Mouse (Mus musculus) telencephalon, adult 2 months (tissue): ENCODE results near the gene Ccdc69.

ENCODE experiments used
- DNase-seq: peaks from one replicate; pipeline ENCODE4 v3.0.0-alpha.2; 2011; ENCODE audit warnings: low read depth, low spot score

The Ccdc69 gene

GRCm38 (mm10) chr11:55036601-55037000 is 41.3 kb downstream of the Ccdc69 start:
- DNase-seq = no peak

- peak; percentile 40 for DNase-seq
Observed at GRCm38 (mm10) chr11:55033040-55033660, 44.8 kb downstream of the Ccdc69 start, which contains the start of gene Anxa6. Gene Anxa6, minus strand, starts transcription at chr11:55033445.

- DNase-seq = no peak
Observed at GRCm38 (mm10) chr11:55032286-55032685, 45.6 kb downstream of the Ccdc69 start.

GRCm38 (mm10) chr11:55031991-55032280 is 46.0 kb downstream of the Ccdc69 start:
- DNase-seq = no peak

- no peak for DNase-seq
Observed at GRCm38 (mm10) chr11:55031211-55031990, 46.5 kb downstream of the Ccdc69 start.

GRCm38 (mm10) chr11:55028509-55028908 is 49.4 kb downstream of the Ccdc69 start:
- no peak for DNase-seq

- DNase-seq = no peak
Observed at GRCm38 (mm10) chr11:55027204-55027855, 50.6 kb downstream of the Ccdc69 start.

GRCm38 (mm10) chr11:55025896-55026295 is 52.0 kb downstream of the Ccdc69 start:
- DNase-seq = no peak

GRCm38 (mm10) chr11:55023583-55023982 is 54.3 kb downstream of the Ccdc69 start:
- no peak for DNase-seq

GRCm38 (mm10) chr11:55023049-55023564 is 54.8 kb downstream of the Ccdc69 start:
- peak; percentile 52 for DNase-seq

GRCm38 (mm10) chr11:55022508-55022907 is 55.4 kb downstream of the Ccdc69 start:
- DNase-seq = no peak

- no peak for DNase-seq
Observed at GRCm38 (mm10) chr11:55021859-55022258, 56.1 kb downstream of the Ccdc69 start.

GRCm38 (mm10) chr11:55021458-55021857 is 56.5 kb downstream of the Ccdc69 start:
- DNase-seq = no peak

- DNase-seq = no peak
Observed at GRCm38 (mm10) chr11:55019711-55020110, 58.2 kb downstream of the Ccdc69 start.

- DNase-seq = no peak
Observed at GRCm38 (mm10) chr11:55018034-55018433, 59.9 kb downstream of the Ccdc69 start.

- peak; percentile 50 for DNase-seq
Observed at GRCm38 (mm10) chr11:55017201-55017600, 60.7 kb downstream of the Ccdc69 start.

GRCm38 (mm10) chr11:55016758-55017157 is 61.2 kb downstream of the Ccdc69 start:
- DNase-seq = peak; percentile 66

GRCm38 (mm10) chr11:55015831-55016241 is 62.1 kb downstream of the Ccdc69 start:
- DNase-seq = peak; percentile 40

GRCm38 (mm10) chr11:55015264-55015663 is 62.7 kb downstream of the Ccdc69 start:
- no peak for DNase-seq

GRCm38 (mm10) chr11:55013802-55014201 is 64.1 kb downstream of the Ccdc69 start:
- no peak for DNase-seq

- no peak for DNase-seq
Observed at GRCm38 (mm10) chr11:55012551-55013521, 65.1 kb downstream of the Ccdc69 start.
